Comparison of ENCODE assay signal across 29 mouse cellular contexts in the genomic region with DNA sequence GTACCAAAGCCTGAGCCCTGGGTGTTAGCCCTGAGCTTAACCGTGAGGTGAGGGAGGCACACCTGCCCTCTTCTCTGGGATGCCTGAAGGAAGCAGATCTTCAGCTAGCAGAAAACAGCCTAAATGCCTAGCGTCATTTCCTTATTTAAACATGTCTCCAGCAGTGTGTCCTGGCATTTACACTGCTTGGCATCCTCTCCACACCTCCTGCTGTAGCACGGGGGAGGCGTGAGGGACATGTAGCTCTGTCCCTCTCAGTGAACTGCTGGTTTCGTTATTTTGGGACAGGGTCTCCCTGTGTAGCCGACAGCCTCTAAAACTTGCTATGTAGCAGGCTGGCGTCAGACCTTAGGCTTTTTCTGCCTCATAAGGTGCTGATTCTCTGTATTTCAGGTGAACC. TPM values are rescaled to one million over a fixed set of nuclear protein-coding genes. Genes with fewer than 3 reads are reported as not detected.
A peak's percentile ranks its signal among the peaks of the same experiment; 100 is the strongest.
DNase-seq lines count a peak whose midpoint lies in the region; ATAC-seq and TF ChIP-seq lines count a peak whose summit lies in the region.
"Had no signal": no experiment of that assay in that cellular context is flagged by ENCODE, and none has a peak within 500 bp of the region (broad histone marks: within the 10 kb centered on the region; RNA-seq: fewer than 3 reads in every experiment).

No protein-coding gene starts in this region.

- H3K4me2 ChIP-seq in intestine, embryonic 16.5 days (ENCODE audit: low read depth, low read length) = no peak overlapping the region
- no peak overlapping the region for H3K4me2 ChIP-seq in intestine, embryonic 15.5 days (replicated peaks)
- no peak overlapping the region for H3K4me2 ChIP-seq in stomach, embryonic 14.5 days (replicated peaks; ENCODE audit: low read depth, low read length)
- no peak overlapping the region for H3K4me2 ChIP-seq in stomach, postnatal 0 days (replicated peaks; ENCODE audit: low read depth)
- H3K4me2 ChIP-seq: forebrain, embryonic 13.5 days; heart, embryonic 12.5 days; hindbrain, embryonic 15.5 days; midbrain, embryonic 13.5 days; neural tube, embryonic 15.5 days had no signal

- DNase-seq in cerebellum, adult 9-10 months = peak; percentile 27
- no peak for DNase-seq in cerebellum, adult 11 months
- no peak for DNase-seq in stomach, postnatal 0 days (ENCODE audit: low spot score)
- DNase-seq in neural tube, embryonic 10.5 days (ENCODE audit: extremely low spot score, low spot score) = no peak
- DNase-seq: adrenal gland, adult 8-10 months; gastrocnemius, postnatal 25 days; heart, adult 18-20 months; heart, postnatal 4 days; kidney, adult 9 months; kidney, postnatal 14 days; liver; lung, adult 2 months; lung, postnatal 10 days; retina, postnatal 1 day; right cerebral cortex, postnatal 25 days; thymus, adult 18-20 months; thymus, postnatal 25 days had no signal

- TF ChIP-seq EP300 in stomach, postnatal 0 days (optimal IDR thresholded peaks at IDR 0.05) = no peak

- H3K27ac ChIP-seq in intestine, embryonic 16.5 days (ENCODE audit: low read length) = peak overlapping the region; percentile 43
- H3K27ac ChIP-seq in intestine, embryonic 15.5 days = no peak overlapping the region
- H3K27ac ChIP-seq in stomach, embryonic 14.5 days (ENCODE audit: low read length) = 0 out of 2 replicates have a peak overlapping the region, but pooled peaks have one; percentile 18
- H3K27ac ChIP-seq in stomach, postnatal 0 days (replicated peaks) = 0 out of 2 replicates have a peak overlapping the region, but pooled peaks have one; percentile 20
- H3K27ac ChIP-seq: forebrain, embryonic 13.5 days; hindbrain, embryonic 15.5 days; liver, embryonic 14.5 days; macrophage; midbrain, embryonic 13.5 days; neural tube, embryonic 15.5 days had no signal

- no peak for ATAC-seq in intestine, embryonic 16.5 days
- no peak for ATAC-seq in intestine, embryonic 15.5 days
- ATAC-seq in stomach, embryonic 14.5 days (ENCODE audit: insufficient number of reproducible peaks, insufficient read depth, low FRiP score, low read depth) = no peak
- no peak for ATAC-seq in stomach, postnatal 0 days (ENCODE audit: low FRiP score, low TSS enrichment)
- ATAC-seq: forebrain, embryonic 13.5 days; inflammation-experienced regulatory T-cells, adult 6 months; midbrain, embryonic 13.5 days had no signal

- no peak overlapping the region for H3K4me3 ChIP-seq in intestine, embryonic 16.5 days (ENCODE audit: low read length)
- no peak overlapping the region for H3K4me3 ChIP-seq in intestine, embryonic 15.5 days (replicated peaks)
- H3K4me3 ChIP-seq in stomach, embryonic 14.5 days (ENCODE audit: low read depth, low read length) = no peak overlapping the region
- no peak overlapping the region for H3K4me3 ChIP-seq in stomach, postnatal 0 days (ENCODE audit: low read depth, low read length)
- H3K4me3 ChIP-seq: forebrain, embryonic 13.5 days; heart, embryonic 12.5 days; hindbrain, embryonic 15.5 days; midbrain, embryonic 13.5 days; neural tube, embryonic 15.5 days had no signal

- H3K9ac ChIP-seq in intestine, embryonic 16.5 days (ENCODE audit: low read depth, low read length) = peak overlapping the region; percentile 31; the same call in 1 of the 2 replicates
- no peak overlapping the region for H3K9ac ChIP-seq in intestine, embryonic 15.5 days
- H3K9ac ChIP-seq in stomach, embryonic 14.5 days (replicated peaks; ENCODE audit: low read depth, low read length) = no peak overlapping the region
- H3K9ac ChIP-seq in stomach, postnatal 0 days (ENCODE audit: low read length) = no peak overlapping the region
- H3K9ac ChIP-seq: forebrain, embryonic 13.5 days; heart, embryonic 12.5 days; hindbrain, embryonic 15.5 days; liver, embryonic 14.5 days; midbrain, embryonic 13.5 days; neural tube, embryonic 15.5 days had no signal

- TF ChIP-seq CTCF in stomach, postnatal 0 days (IDR thresholded peaks at IDR 0.05; ENCODE audit: low read depth) = no peak

- peaks cover 12% of the 10 kb centered on the region for H3K36me3 ChIP-seq in intestine, embryonic 16.5 days (ENCODE audit: control insufficient read depth, insufficient read depth, low read length)
- peaks cover 5% of the 10 kb centered on the region; the same call in 1 of the 2 replicates for H3K36me3 ChIP-seq in intestine, embryonic 15.5 days
- H3K36me3 ChIP-seq in stomach, embryonic 14.5 days (ENCODE audit: control insufficient read depth, insufficient read depth, low read length) = peaks cover 17% of the 10 kb centered on the region; the same call in 1 of the 2 replicates
- H3K36me3 ChIP-seq in stomach, postnatal 0 days (ENCODE audit: control insufficient read depth, insufficient read depth, low read length) = peaks cover 3% of the 10 kb centered on the region; the same call in 1 of the 2 replicates
- H3K36me3 ChIP-seq: hindbrain, embryonic 15.5 days had no signal

- peaks cover 11% of the 10 kb centered on the region for H3K4me1 ChIP-seq in intestine, embryonic 16.5 days (ENCODE audit: control insufficient read depth, insufficient read depth, low read length)
- 0 out of 2 replicates have a peak, but pooled peaks cover 2% of the 10 kb centered on the region for H3K4me1 ChIP-seq in intestine, embryonic 15.5 days (replicated peaks)
- H3K4me1 ChIP-seq in stomach, embryonic 14.5 days (ENCODE audit: control insufficient read depth, insufficient read depth, low read length) = 0 out of 2 replicates have a peak, but pooled peaks cover 5% of the 10 kb centered on the region
- H3K4me1 ChIP-seq in stomach, postnatal 0 days (replicated peaks; ENCODE audit: control insufficient read depth, insufficient read depth) = no peaks in the 10 kb centered on the region
- H3K4me1 ChIP-seq: forebrain, embryonic 13.5 days; neural tube, embryonic 15.5 days had no signal

- 78% methylated on average over 7 of the region's 7 CpGs for WGBS in intestine, embryonic 16.5 days
- WGBS in intestine, embryonic 15.5 days = 88% methylated on average over 7 of the region's 7 CpGs
- WGBS in stomach, embryonic 14.5 days = 80% methylated on average over 7 of the region's 7 CpGs
- WGBS in stomach, postnatal 0 days = 70% methylated on average over 7 of the region's 7 CpGs

- H3K27me3 ChIP-seq in intestine, embryonic 16.5 days (replicated peaks; ENCODE audit: control insufficient read depth, insufficient read depth, low read length) = no peaks in the 10 kb centered on the region
- H3K27me3 ChIP-seq in intestine, embryonic 15.5 days (replicated peaks) = no peaks in the 10 kb centered on the region
- H3K27me3 ChIP-seq in stomach, embryonic 14.5 days (ENCODE audit: control insufficient read depth, insufficient read depth, low read length) = no peaks in the 10 kb centered on the region
- H3K27me3 ChIP-seq in stomach, postnatal 0 days (ENCODE audit: control insufficient read depth, insufficient read depth, low read length) = no peaks in the 10 kb centered on the region
- H3K27me3 ChIP-seq: CH12.LX; forebrain, embryonic 13.5 days; heart, embryonic 12.5 days; hindbrain, embryonic 15.5 days; midbrain, embryonic 13.5 days; neural tube, embryonic 15.5 days had no signal

- H3K9me3 ChIP-seq in intestine, embryonic 16.5 days (ENCODE audit: control insufficient read depth, low read length) = no peaks in the 10 kb centered on the region
- no peaks in the 10 kb centered on the region for H3K9me3 ChIP-seq in intestine, embryonic 15.5 days
- H3K9me3 ChIP-seq in stomach, embryonic 14.5 days (ENCODE audit: control insufficient read depth, low read depth, low read length) = no peaks in the 10 kb centered on the region
- no peaks in the 10 kb centered on the region for H3K9me3 ChIP-seq in stomach, postnatal 0 days (ENCODE audit: control insufficient read depth, low read length)
- H3K9me3 ChIP-seq: forebrain, embryonic 13.5 days; heart, embryonic 12.5 days; hindbrain, embryonic 15.5 days; midbrain, embryonic 13.5 days; neural tube, embryonic 15.5 days had no signal

RNA-seq across cellular contexts. Expression of a gene that starts 44.5 kb away (rescaled TPM):
- 3.5 and 4.0 TPM in 2 replicates for polyA plus RNA-seq in intestine, embryonic 16.5 days (2015; fragmentation: Nextera tagmentation; extraction: Ambion mirVana)
- 4.8 and 4.9 TPM in 2 replicates for polyA plus RNA-seq in intestine, embryonic 15.5 days (2015; fragmentation: Nextera tagmentation; extraction: Ambion mirVana)
- polyA plus RNA-seq in stomach, embryonic 14.5 days (2014; fragmentation: Nextera tagmentation; extraction: Ambion mirVana) = 7.5 and 10.3 TPM in 2 replicates
- polyA plus RNA-seq in stomach, postnatal 0 days (2015; fragmentation: Nextera tagmentation; extraction: Ambion mirVana) = 3.2 and 3.3 TPM in 2 replicates

RNA-seq across cellular contexts. Expression of a gene that starts 55.5 kb away (rescaled TPM):
- polyA plus RNA-seq in intestine, embryonic 16.5 days (2015; fragmentation: Nextera tagmentation; extraction: Ambion mirVana) = 52.6 and 61.6 TPM in 2 replicates
- 49.8 and 55.9 TPM in 2 replicates for polyA plus RNA-seq in intestine, embryonic 15.5 days (2015; fragmentation: Nextera tagmentation; extraction: Ambion mirVana)
- polyA plus RNA-seq in stomach, embryonic 14.5 days (2014; fragmentation: Nextera tagmentation; extraction: Ambion mirVana) = 39.9 and 40.5 TPM in 2 replicates
- 34.8 and 36.3 TPM in 2 replicates for polyA plus RNA-seq in stomach, postnatal 0 days (2015; fragmentation: Nextera tagmentation; extraction: Ambion mirVana)
